Mouse (Mus musculus): Measurements from ENCODE around the gene Dtl. TPM values are rescaled to one million over a fixed set of nuclear protein-coding genes. Genes with fewer than 3 reads are reported as not detected.

Gene Dtl
- 97.9 and 99.8 TPM in 2 replicates for polyA plus RNA-seq (2016; fragmentation: Nextera tagmentation; extraction: Ambion mirVana)

- Histone ChIP-seq H3K4me1 (peaks cover 46% of the 10 kb centered on the region), H3K27ac (peak within 1 kb of the TSS; percentile 96), H3K27me3 (ENCODE audit: poor library complexity, severe bottlenecking) (no peaks in the 10 kb centered on the region), H3K9me3 (peaks cover 10% of the 10 kb centered on the region), H3K36me3 (replicated peaks) (peaks cover 56% of the 10 kb centered on the region), H3K4me3 (peak within 1 kb of the TSS; percentile 68)
- DNase-seq (ENCODE audit: extremely low spot score, low spot score) = peak; percentile 99
- under 1% methylated on average over 70 of the region's 70 CpGs for WGBS
These were observed at the start of gene Dtl, which contains the start of gene Ints7 for GRCm38 (mm10) chr1:191575458-191576247. Gene Dtl (minus strand): TSS chr1:191575544. Gene Ints7 (plus strand): TSS chr1:191575636.

- peaks cover 47% of the 10 kb centered on the region for H3K36me3 ChIP-seq (replicated peaks)
- H3K27me3 ChIP-seq (ENCODE audit: poor library complexity, severe bottlenecking) = peaks cover 21% of the 10 kb centered on the region; the same call in 1 of the 2 replicates
- H3K4me1 ChIP-seq = peaks cover 26% of the 10 kb centered on the region
- H3K4me3 ChIP-seq = no peak overlapping the region
- no peak overlapping the region for H3K27ac ChIP-seq
- WGBS = 82% methylated on average over 6 of the region's 6 CpGs
- no peak for DNase-seq (ENCODE audit: extremely low spot score, low spot score)
- no peaks in the 10 kb centered on the region for H3K9me3 ChIP-seq
These were observed 49.7 kb upstream of the Dtl start for GRCm38 (mm10) chr1:191625026-191625425.

DNA sequence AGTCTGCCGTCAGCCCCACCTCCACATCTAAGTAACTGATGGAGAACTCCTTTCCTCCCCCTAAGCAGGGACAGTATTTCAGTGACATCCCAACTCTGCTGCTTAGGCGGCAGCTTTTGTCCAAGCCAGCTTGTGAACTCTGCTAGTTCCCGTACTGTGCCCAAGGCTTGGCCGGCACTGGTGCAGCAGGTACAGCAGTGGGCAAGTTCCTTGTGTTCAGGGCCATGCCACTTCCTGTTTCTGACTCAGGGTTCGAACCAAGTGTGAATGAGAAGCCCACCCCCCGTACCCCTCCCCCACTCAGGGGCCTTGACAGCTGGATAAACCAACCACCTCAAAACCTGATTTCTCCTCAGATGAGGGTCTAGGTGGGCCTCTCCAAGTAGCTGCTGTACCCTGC lies 49.1 kb upstream of the Dtl start:
- Histone ChIP-seq H3K27ac (no peak overlapping the region), H3K4me1 (peaks cover 22% of the 10 kb centered on the region), H3K4me3 (no peak overlapping the region), H3K36me3 (replicated peaks) (peaks cover 52% of the 10 kb centered on the region), H3K9me3 (no peaks in the 10 kb centered on the region), H3K27me3 (ENCODE audit: poor library complexity, severe bottlenecking) (peaks cover 21% of the 10 kb centered on the region; the same call in 1 of the 2 replicates)
- WGBS = 78% methylated on average over 6 of the region's 6 CpGs
- DNase-seq (ENCODE audit: extremely low spot score, low spot score) = no peak

DNA sequence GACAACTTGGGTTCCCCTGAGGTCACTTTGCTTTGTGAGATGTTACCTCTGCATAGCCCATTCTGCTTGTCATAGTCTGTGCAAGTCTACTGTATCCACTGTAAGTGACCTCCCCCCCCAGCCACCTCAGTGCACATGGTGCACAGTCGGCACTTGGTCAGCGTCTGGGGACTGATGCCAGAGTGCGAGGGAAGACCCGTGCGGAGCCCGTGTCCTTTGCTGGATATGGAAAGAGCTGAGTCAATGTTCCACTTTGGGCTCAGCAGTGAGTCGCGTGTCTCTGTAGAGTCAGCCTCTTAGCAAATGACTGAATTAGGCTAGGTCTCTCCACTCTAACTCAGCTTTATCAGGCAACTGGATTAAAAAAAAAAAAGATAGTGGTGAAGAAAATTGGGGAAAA lies 47.5 kb upstream of the Dtl start:
- no peak overlapping the region for H3K4me3 ChIP-seq
- no peak overlapping the region for H3K27ac ChIP-seq
- peaks cover 69% of the 10 kb centered on the region for H3K36me3 ChIP-seq (replicated peaks)
- H3K4me1 ChIP-seq = peaks cover 10% of the 10 kb centered on the region; the same call in 1 of the 2 replicates
- WGBS = 95% methylated on average over 8 of the region's 8 CpGs
- DNase-seq (ENCODE audit: extremely low spot score, low spot score) = no peak
- H3K9me3 ChIP-seq = no peaks in the 10 kb centered on the region
- peaks cover 13% of the 10 kb centered on the region; the same call in 1 of the 2 replicates for H3K27me3 ChIP-seq (ENCODE audit: poor library complexity, severe bottlenecking)

- 93% methylated on average over 8 of the region's 8 CpGs for WGBS
- H3K36me3 ChIP-seq (replicated peaks) = peaks cover 86% of the 10 kb centered on the region
These were observed 45.8 kb upstream of the Dtl start for GRCm38 (mm10) chr1:191621096-191621495.

GRCm38 (mm10) chr1:191618067-191618766 lies 42.9 kb upstream of the Dtl start:
- H3K27ac ChIP-seq = no peak overlapping the region
- WGBS = 95% methylated on average over 12 of the region's 12 CpGs
- no peaks in the 10 kb centered on the region for H3K4me1 ChIP-seq
- no peak for DNase-seq (ENCODE audit: extremely low spot score, low spot score)
- H3K9me3 ChIP-seq = no peaks in the 10 kb centered on the region
- no peaks in the 10 kb centered on the region for H3K27me3 ChIP-seq (ENCODE audit: poor library complexity, severe bottlenecking)
- H3K36me3 ChIP-seq (replicated peaks) = peaks cover 100% of the 10 kb centered on the region
- no peak overlapping the region for H3K4me3 ChIP-seq

More at GRCm38 (mm10) chr1:191621096-191621495, 45.8 kb upstream of the Dtl start:
- Histone ChIP-seq H3K27ac (no peak overlapping the region), H3K27me3 (ENCODE audit: poor library complexity, severe bottlenecking) (0 out of 2 replicates have a peak, but pooled peaks cover 2% of the 10 kb centered on the region), H3K9me3 (no peaks in the 10 kb centered on the region), H3K4me3 (no peak overlapping the region), H3K4me1 (peaks cover 10% of the 10 kb centered on the region; the same call in 1 of the 2 replicates)
- no peak for DNase-seq (ENCODE audit: extremely low spot score, low spot score)

- peaks cover 100% of the 10 kb centered on the region for H3K36me3 ChIP-seq (replicated peaks)
- no peaks in the 10 kb centered on the region for H3K4me1 ChIP-seq
- H3K9me3 ChIP-seq = no peaks in the 10 kb centered on the region
- no peak overlapping the region for H3K4me3 ChIP-seq
- H3K27me3 ChIP-seq (ENCODE audit: poor library complexity, severe bottlenecking) = no peaks in the 10 kb centered on the region
- WGBS = 96% methylated on average over 3 of the region's 3 CpGs
- H3K27ac ChIP-seq = no peak overlapping the region
- no peak for DNase-seq (ENCODE audit: extremely low spot score, low spot score)
These were observed 42.2 kb upstream of the Dtl start for GRCm38 (mm10) chr1:191617589-191617988.

DNA sequence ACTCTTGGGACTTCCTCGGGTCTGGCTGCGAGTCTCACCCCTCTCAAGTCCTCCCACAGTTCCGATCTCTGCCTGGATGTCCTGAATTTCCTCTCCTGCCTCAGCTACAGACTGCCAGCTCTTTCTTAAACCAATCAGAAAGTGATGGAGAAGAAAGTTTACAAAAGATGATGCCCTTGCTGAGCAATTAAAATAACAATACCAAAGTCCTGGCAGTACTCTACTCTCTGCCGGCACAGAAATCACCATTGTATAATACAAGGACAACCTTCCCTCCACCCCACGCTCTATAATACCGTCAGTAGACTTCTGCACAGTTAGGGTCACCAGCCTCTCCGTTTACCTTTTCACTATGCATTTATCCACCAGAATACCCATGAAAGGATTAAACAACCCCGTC lies 40.9 kb upstream of the Dtl start:
- H3K4me1 ChIP-seq = no peaks in the 10 kb centered on the region
- H3K27me3 ChIP-seq (ENCODE audit: poor library complexity, severe bottlenecking) = no peaks in the 10 kb centered on the region
- H3K4me3 ChIP-seq = no peak overlapping the region
- no peak for DNase-seq (ENCODE audit: extremely low spot score, low spot score)
- no peak overlapping the region for H3K27ac ChIP-seq
- H3K9me3 ChIP-seq = no peaks in the 10 kb centered on the region
- peaks cover 100% of the 10 kb centered on the region for H3K36me3 ChIP-seq (replicated peaks)
- WGBS = 75% methylated on average over 8 of the region's 8 CpGs

DNA sequence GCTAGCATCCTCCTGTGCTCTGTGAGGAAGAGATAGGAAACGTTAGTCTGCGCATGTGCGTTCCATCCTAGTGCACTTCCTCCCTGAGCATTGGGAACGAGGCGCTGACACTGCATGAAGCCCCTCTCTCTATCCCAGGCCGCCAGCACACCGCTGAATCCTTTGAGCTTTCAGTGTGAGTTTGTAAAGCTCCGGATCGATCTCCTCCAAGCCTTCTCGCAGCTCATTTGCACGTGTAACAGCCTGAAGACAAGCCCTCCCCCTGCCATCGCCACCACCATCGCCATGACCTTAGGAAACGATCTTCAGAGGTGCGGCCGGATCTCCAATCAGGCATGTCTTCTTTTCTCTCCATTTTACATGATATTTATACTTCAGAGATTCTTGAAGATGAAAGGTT lies 37.5 kb upstream of the Dtl start:
- no peaks in the 10 kb centered on the region for H3K27me3 ChIP-seq (ENCODE audit: poor library complexity, severe bottlenecking)
- H3K27ac ChIP-seq = no peak overlapping the region
- no peak for DNase-seq (ENCODE audit: extremely low spot score, low spot score)
- no peaks in the 10 kb centered on the region for H3K4me1 ChIP-seq
- no peaks in the 10 kb centered on the region for H3K9me3 ChIP-seq
- peaks cover 99% of the 10 kb centered on the region for H3K36me3 ChIP-seq (replicated peaks)
- WGBS = 90% methylated on average over 16 of the region's 16 CpGs
- no peak overlapping the region for H3K4me3 ChIP-seq

- H3K27ac ChIP-seq = no peak overlapping the region
- H3K27me3 ChIP-seq (ENCODE audit: poor library complexity, severe bottlenecking) = no peaks in the 10 kb centered on the region
- 93% methylated on average over 9 of the region's 9 CpGs for WGBS
- H3K4me1 ChIP-seq = no peaks in the 10 kb centered on the region
- DNase-seq (ENCODE audit: extremely low spot score, low spot score) = no peak
- peaks cover 99% of the 10 kb centered on the region for H3K36me3 ChIP-seq (replicated peaks)
- no peak overlapping the region for H3K4me3 ChIP-seq
- no peaks in the 10 kb centered on the region for H3K9me3 ChIP-seq
These were observed 36.3 kb upstream of the Dtl start for GRCm38 (mm10) chr1:191611686-191612085.

GRCm38 (mm10) chr1:191610357-191610756 lies 35.0 kb upstream of the Dtl start:
- peaks cover 99% of the 10 kb centered on the region for H3K36me3 ChIP-seq (replicated peaks)
- H3K27me3 ChIP-seq (ENCODE audit: poor library complexity, severe bottlenecking) = no peaks in the 10 kb centered on the region
- 93% methylated on average over 7 of the region's 7 CpGs for WGBS
- no peak overlapping the region for H3K27ac ChIP-seq
- H3K4me1 ChIP-seq = no peaks in the 10 kb centered on the region
- no peak overlapping the region for H3K4me3 ChIP-seq
- no peaks in the 10 kb centered on the region for H3K9me3 ChIP-seq
- no peak for DNase-seq (ENCODE audit: extremely low spot score, low spot score)

- peaks cover 99% of the 10 kb centered on the region for H3K36me3 ChIP-seq (replicated peaks)
These were observed 34.2 kb upstream of the Dtl start for GRCm38 (mm10) chr1:191609578-191609977.

DNA sequence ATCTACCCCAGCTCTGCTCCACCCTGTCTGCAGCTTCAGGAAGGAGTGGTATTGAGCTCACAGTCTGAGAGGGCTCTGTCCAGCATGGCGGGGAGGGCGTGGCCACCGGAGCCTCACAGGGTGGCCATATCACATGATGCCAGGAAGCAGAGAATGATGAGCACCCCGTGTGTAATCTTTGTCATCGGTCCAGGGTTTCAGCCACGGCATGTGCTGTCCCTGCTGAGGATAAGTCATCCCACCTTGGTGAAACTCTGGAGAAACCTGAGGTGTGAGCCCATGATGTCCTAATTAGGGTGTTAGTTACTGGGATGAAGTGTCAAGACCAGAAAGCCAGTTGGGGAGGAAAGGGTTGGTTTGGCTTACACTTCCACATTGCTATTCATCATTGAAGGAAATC lies 33.7 kb upstream of the Dtl start:
- H3K4me1 ChIP-seq = no peaks in the 10 kb centered on the region
- peaks cover 99% of the 10 kb centered on the region for H3K36me3 ChIP-seq (replicated peaks)
- no peaks in the 10 kb centered on the region for H3K27me3 ChIP-seq (ENCODE audit: poor library complexity, severe bottlenecking)
- H3K4me3 ChIP-seq = no peak overlapping the region
- H3K9me3 ChIP-seq = no peaks in the 10 kb centered on the region
- DNase-seq (ENCODE audit: extremely low spot score, low spot score) = no peak
- H3K27ac ChIP-seq = no peak overlapping the region
- WGBS = 95% methylated on average over 6 of the region's 6 CpGs

More at GRCm38 (mm10) chr1:191609578-191609977, 34.2 kb upstream of the Dtl start:
- Histone ChIP-seq H3K4me3 (no peak overlapping the region), H3K4me1 (no peaks in the 10 kb centered on the region), H3K27ac (no peak overlapping the region), H3K9me3 (no peaks in the 10 kb centered on the region), H3K27me3 (ENCODE audit: poor library complexity, severe bottlenecking) (no peaks in the 10 kb centered on the region)
- no peak for DNase-seq (ENCODE audit: extremely low spot score, low spot score)
- WGBS = 91% methylated on average over 1 of the region's 1 CpGs
